Mouse (Mus musculus): ENCODE results near the gene Olfr1264. TPM values are rescaled to one million over a fixed set of nuclear protein-coding genes. Genes with fewer than 3 reads are reported as not detected.

The Olfr1264 gene
- not detected in 2 replicates for polyA plus RNA-seq (2016; fragmentation: Nextera tagmentation; extraction: Ambion mirVana)

DNA sequence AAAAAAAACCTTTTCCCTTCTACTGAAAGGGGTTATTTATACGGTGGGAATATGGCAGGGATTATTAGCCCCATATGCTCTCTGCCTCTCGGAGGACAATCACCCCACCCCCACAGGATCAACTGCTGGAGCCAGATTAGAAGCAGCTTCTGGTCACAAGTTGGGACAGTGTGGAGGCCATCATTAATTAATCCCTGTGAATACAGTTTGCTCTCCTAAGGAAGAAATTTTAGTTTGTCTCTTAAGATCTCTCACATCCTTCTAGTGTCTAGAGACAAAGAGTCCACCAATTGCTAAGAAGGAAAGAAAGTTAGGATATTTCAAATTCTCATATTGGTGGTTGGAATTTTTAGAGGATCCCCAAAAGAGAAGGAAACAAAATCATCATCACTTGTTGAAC is at the start of gene Olfr1264:
Olfr1264 (minus strand) TSS at position 101 of the 400 bp plus-strand sequence.
- Histone ChIP-seq H3K9ac (replicated peaks) (no peak within 1 kb of the TSS), H3K4me3 (no peak within 1 kb of the TSS), H3K4me2 (replicated peaks) (no peak within 1 kb of the TSS), H3K9me3 (no peaks in the 10 kb centered on the region), H3K36me3 (no peaks in the 10 kb centered on the region), H3K4me1 (no peaks in the 10 kb centered on the region), H3K27me3 (no peaks in the 10 kb centered on the region), H3K27ac (replicated peaks) (no peak within 1 kb of the TSS)
- 58% methylated on average over 2 of the region's 2 CpGs for WGBS
- ATAC-seq (ENCODE audit: low FRiP score, low read depth), result no peak

GRCm38 (mm10) chr2:90070065-90070464 is 44.7 kb upstream of the Olfr1264 start:
- Histone ChIP-seq H3K27me3 (no peaks in the 10 kb centered on the region), H3K27ac (replicated peaks) (no peak overlapping the region), H3K4me1 (no peaks in the 10 kb centered on the region), H3K4me3 (no peak overlapping the region), H3K9me3 (no peaks in the 10 kb centered on the region), H3K9ac (replicated peaks) (no peak overlapping the region), H3K36me3 (no peaks in the 10 kb centered on the region), H3K4me2 (replicated peaks) (no peak overlapping the region)
- WGBS, result 86% methylated on average over 2 of the region's 2 CpGs
- no peak for ATAC-seq (ENCODE audit: low FRiP score, low read depth)

DNA sequence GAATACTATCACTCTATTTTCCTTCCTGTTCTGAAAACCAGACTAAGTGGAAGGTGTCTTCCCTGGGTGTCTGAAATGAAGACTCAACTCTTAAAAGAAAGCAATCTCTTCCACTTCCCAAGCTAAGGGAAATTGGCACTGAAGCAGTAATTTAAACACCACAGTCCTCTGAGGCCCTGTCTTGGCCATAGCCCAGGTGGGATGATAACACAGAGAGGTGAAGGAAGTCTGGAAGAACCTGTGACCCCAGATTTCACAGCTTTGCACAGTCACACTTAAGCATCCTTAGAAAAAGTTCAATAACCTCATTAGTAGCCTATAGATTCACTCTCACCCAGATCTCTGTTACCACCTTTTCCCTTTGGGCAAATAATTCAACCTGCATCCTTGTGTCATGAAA is 38.1 kb upstream of the Olfr1264 start, which contains the start of gene Olfr140:
Olfr140 (minus strand) TSS at position 101 of the 400 bp plus-strand sequence.
- no peak within 1 kb of the TSS for H3K4me3 ChIP-seq
- H3K27ac ChIP-seq (replicated peaks), result no peak within 1 kb of the TSS
- no peaks in the 10 kb centered on the region for H3K9me3 ChIP-seq
- H3K9ac ChIP-seq (replicated peaks), result no peak within 1 kb of the TSS
- H3K36me3 ChIP-seq, result no peaks in the 10 kb centered on the region
- no peak within 1 kb of the TSS for H3K4me2 ChIP-seq (replicated peaks)
- no peak for ATAC-seq (ENCODE audit: low FRiP score, low read depth)
- no peaks in the 10 kb centered on the region for H3K27me3 ChIP-seq
- no peaks in the 10 kb centered on the region for H3K4me1 ChIP-seq

DNA sequence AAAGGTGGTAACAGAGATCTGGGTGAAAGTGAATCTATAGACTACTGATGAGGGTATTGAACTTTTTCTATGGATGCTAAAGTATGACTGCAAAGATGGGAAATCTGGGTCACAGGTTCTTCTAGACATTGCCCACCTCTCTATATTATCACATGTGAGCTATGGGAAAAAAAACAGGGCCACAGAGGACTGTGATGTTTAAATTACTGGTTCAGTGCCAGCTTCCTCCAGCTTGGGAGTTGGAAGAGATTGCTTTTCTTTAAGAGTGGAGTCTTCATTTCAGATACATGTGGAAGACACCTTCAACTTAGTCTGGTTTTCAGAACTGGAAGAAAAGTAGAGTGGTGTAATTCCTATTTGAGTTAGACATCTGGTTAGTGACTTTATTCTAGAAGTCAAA is 9.7 kb upstream of the Olfr1264 start, which contains the start of gene Olfr1265:
Olfr1265 (plus strand) TSS at position 301 of the 400 bp plus-strand sequence.
- no peak for ATAC-seq (ENCODE audit: low FRiP score, low read depth)
- no peak within 1 kb of the TSS for H3K9ac ChIP-seq (replicated peaks)

GRCm38 (mm10) chr2:90011831-90012230 is 13.5 kb downstream of the Olfr1264 start, which contains the start of gene Olfr1263:
Gene Olfr1263 (plus strand): TSS chr2:90012131.
- no peak for ATAC-seq (ENCODE audit: low FRiP score, low read depth)
- 86% methylated on average over 2 of the region's 2 CpGs for WGBS
- Histone ChIP-seq H3K27me3 (no peaks in the 10 kb centered on the region), H3K27ac (replicated peaks) (no peak within 1 kb of the TSS), H3K9ac (replicated peaks) (no peak within 1 kb of the TSS), H3K4me1 (no peaks in the 10 kb centered on the region), H3K4me2 (replicated peaks) (no peak within 1 kb of the TSS), H3K36me3 (no peaks in the 10 kb centered on the region), H3K4me3 (no peak within 1 kb of the TSS), H3K9me3 (no peaks in the 10 kb centered on the region)

More for the DNA sequence above, 9.7 kb upstream of the Olfr1264 start, which contains the start of gene Olfr1265:
- Histone ChIP-seq H3K4me3 (no peak within 1 kb of the TSS), H3K27ac (replicated peaks) (no peak within 1 kb of the TSS), H3K27me3 (no peaks in the 10 kb centered on the region), H3K4me1 (no peaks in the 10 kb centered on the region), H3K9me3 (no peaks in the 10 kb centered on the region), H3K36me3 (no peaks in the 10 kb centered on the region), H3K4me2 (replicated peaks) (no peak within 1 kb of the TSS)

GRCm38 (mm10) chr2:89999845-90000244 is 25.5 kb downstream of the Olfr1264 start, which contains the start of gene Olfr1262:
Gene Olfr1262 (plus strand): TSS chr2:90000145.
- H3K27me3 ChIP-seq, result no peaks in the 10 kb centered on the region
- H3K4me3 ChIP-seq, result no peak within 1 kb of the TSS
- no peak within 1 kb of the TSS for H3K4me2 ChIP-seq (replicated peaks)
- no peaks in the 10 kb centered on the region for H3K4me1 ChIP-seq
- H3K9ac ChIP-seq (replicated peaks), result no peak within 1 kb of the TSS
- H3K27ac ChIP-seq (replicated peaks), result no peak within 1 kb of the TSS
- no peak for ATAC-seq (ENCODE audit: low FRiP score, low read depth)
- H3K9me3 ChIP-seq, result no peaks in the 10 kb centered on the region
- no peaks in the 10 kb centered on the region for H3K36me3 ChIP-seq

DNA sequence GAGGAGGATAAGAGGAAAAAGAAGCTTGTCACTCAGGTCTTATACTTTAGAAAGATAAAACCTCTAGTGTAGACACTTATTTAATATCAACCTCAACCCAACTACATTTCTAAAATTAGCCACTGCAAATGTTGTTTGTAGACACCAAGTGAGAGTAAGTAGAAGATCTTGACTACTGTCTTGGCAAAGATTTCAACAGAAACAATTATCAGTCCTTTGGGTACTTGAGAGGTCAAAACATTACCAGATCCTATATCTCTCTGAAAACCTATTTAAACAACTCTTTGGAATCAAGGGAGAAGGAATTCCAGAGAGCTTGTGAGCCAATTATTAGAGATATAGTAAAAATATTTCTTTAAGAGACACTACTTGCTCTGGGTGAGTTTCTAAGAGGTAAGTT is 34.5 kb downstream of the Olfr1264 start, which contains the start of gene Olfr1261:
Olfr1261 (plus strand) TSS at position 301 of the 400 bp plus-strand sequence.
- H3K4me3 ChIP-seq, result no peak within 1 kb of the TSS
- no peak within 1 kb of the TSS for H3K4me2 ChIP-seq (replicated peaks)
- no peak within 1 kb of the TSS for H3K9ac ChIP-seq (replicated peaks)
- no peaks in the 10 kb centered on the region for H3K9me3 ChIP-seq
- H3K4me1 ChIP-seq, result no peaks in the 10 kb centered on the region
- no peak for ATAC-seq (ENCODE audit: low FRiP score, low read depth)
- no peaks in the 10 kb centered on the region for H3K27me3 ChIP-seq
- no peak within 1 kb of the TSS for H3K27ac ChIP-seq (replicated peaks)
- H3K36me3 ChIP-seq, result no peaks in the 10 kb centered on the region

GRCm38 (mm10) chr2:89977709-89978108 is 47.7 kb downstream of the Olfr1264 start:
- no peaks in the 10 kb centered on the region for H3K4me1 ChIP-seq
- no peak overlapping the region for H3K9ac ChIP-seq (replicated peaks)
- no peaks in the 10 kb centered on the region for H3K9me3 ChIP-seq
- no peak overlapping the region for H3K4me2 ChIP-seq (replicated peaks)
- no peaks in the 10 kb centered on the region for H3K36me3 ChIP-seq
- H3K27me3 ChIP-seq, result no peaks in the 10 kb centered on the region
- no peak overlapping the region for H3K27ac ChIP-seq (replicated peaks)
- ATAC-seq (ENCODE audit: low FRiP score, low read depth), result no peak
- H3K4me3 ChIP-seq, result no peak overlapping the region
- WGBS, result 83% methylated on average over 2 of the region's 2 CpGs

- Histone ChIP-seq H3K4me1 (no peaks in the 10 kb centered on the region), H3K9me3 (no peaks in the 10 kb centered on the region), H3K27ac (replicated peaks) (no peak within 1 kb of the TSS), H3K36me3 (no peaks in the 10 kb centered on the region), H3K4me3 (no peak within 1 kb of the TSS), H3K4me2 (replicated peaks) (no peak within 1 kb of the TSS), H3K9ac (replicated peaks) (no peak within 1 kb of the TSS), H3K27me3 (no peaks in the 10 kb centered on the region)
- ATAC-seq (ENCODE audit: low FRiP score, low read depth), result no peak
- WGBS, result 81% methylated on average over 2 of the region's 2 CpGs
Measured at GRCm38 (mm10) chr2:89974184-89974583, 51.2 kb downstream of the Olfr1264 start, which contains the start of gene Olfr1260. Gene Olfr1260 (plus strand): TSS chr2:89974340.

Other genes with a start within 250 kb of the Olfr1264 start
- not detected in 2 replicates for gene Olfr1254, start 232.0 kb downstream of the Olfr1264 start, polyA plus RNA-seq (2016; fragmentation: Nextera tagmentation; extraction: Ambion mirVana)
- not detected in 2 replicates for gene Olfr1255, start 213.5 kb downstream of the Olfr1264 start, polyA plus RNA-seq (2016; fragmentation: Nextera tagmentation; extraction: Ambion mirVana)
- not detected in 2 replicates for gene Olfr1256, start 184.0 kb downstream of the Olfr1264 start, polyA plus RNA-seq (2016; fragmentation: Nextera tagmentation; extraction: Ambion mirVana)
- not detected in 2 replicates for gene Olfr48, start 177.4 kb downstream of the Olfr1264 start, polyA plus RNA-seq (2016; fragmentation: Nextera tagmentation; extraction: Ambion mirVana)
- not detected in 2 replicates for gene Olfr1257, start 147.1 kb downstream of the Olfr1264 start, polyA plus RNA-seq (2016; fragmentation: Nextera tagmentation; extraction: Ambion mirVana)
- gene Olfr1258, start 98.3 kb downstream of the Olfr1264 start, polyA plus RNA-seq (2016; fragmentation: Nextera tagmentation; extraction: Ambion mirVana), result not detected in 2 replicates
- gene Olfr1259, start 76.9 kb downstream of the Olfr1264 start, polyA plus RNA-seq (2016; fragmentation: Nextera tagmentation; extraction: Ambion mirVana), result not detected in 2 replicates
- gene Olfr1260, start 51.2 kb downstream of the Olfr1264 start, polyA plus RNA-seq (2016; fragmentation: Nextera tagmentation; extraction: Ambion mirVana), result not detected in 2 replicates
- gene Olfr1261, start 34.4 kb downstream of the Olfr1264 start, polyA plus RNA-seq (2016; fragmentation: Nextera tagmentation; extraction: Ambion mirVana), result not detected in 2 replicates
- gene Olfr1262, start 25.4 kb downstream of the Olfr1264 start, polyA plus RNA-seq (2016; fragmentation: Nextera tagmentation; extraction: Ambion mirVana), result not detected in 2 replicates
- not detected in 2 replicates for gene Olfr1263, start 13.4 kb downstream of the Olfr1264 start, polyA plus RNA-seq (2016; fragmentation: Nextera tagmentation; extraction: Ambion mirVana)
- not detected in 2 replicates for gene Olfr1265, start 9.8 kb upstream of the Olfr1264 start, polyA plus RNA-seq (2016; fragmentation: Nextera tagmentation; extraction: Ambion mirVana)
- not detected in 2 replicates for gene Olfr140, start 38.0 kb upstream of the Olfr1264 start, polyA plus RNA-seq (2016; fragmentation: Nextera tagmentation; extraction: Ambion mirVana)
- gene Olfr1269, start 95.8 kb upstream of the Olfr1264 start, polyA plus RNA-seq (2016; fragmentation: Nextera tagmentation; extraction: Ambion mirVana), result not detected in 2 replicates
- not detected in 2 replicates for gene Olfr32, start 116.7 kb upstream of the Olfr1264 start, polyA plus RNA-seq (2016; fragmentation: Nextera tagmentation; extraction: Ambion mirVana)
- gene Olfr1270, start 127.5 kb upstream of the Olfr1264 start, polyA plus RNA-seq (2016; fragmentation: Nextera tagmentation; extraction: Ambion mirVana), result not detected in 2 replicates
- gene Olfr1506, start 198.9 kb upstream of the Olfr1264 start, polyA plus RNA-seq (2016; fragmentation: Nextera tagmentation; extraction: Ambion mirVana), result not detected in 2 replicates
- not detected in 2 replicates for gene Olfr142, start 232.0 kb upstream of the Olfr1264 start, polyA plus RNA-seq (2016; fragmentation: Nextera tagmentation; extraction: Ambion mirVana)
- not detected in 2 replicates for gene Olfr1271, start 245.5 kb upstream of the Olfr1264 start, polyA plus RNA-seq (2016; fragmentation: Nextera tagmentation; extraction: Ambion mirVana)

All from midbrain, embryonic 12.5 days (tissue).